ENCODE assay signal across 25 mouse cellular contexts in the genomic region with DNA sequence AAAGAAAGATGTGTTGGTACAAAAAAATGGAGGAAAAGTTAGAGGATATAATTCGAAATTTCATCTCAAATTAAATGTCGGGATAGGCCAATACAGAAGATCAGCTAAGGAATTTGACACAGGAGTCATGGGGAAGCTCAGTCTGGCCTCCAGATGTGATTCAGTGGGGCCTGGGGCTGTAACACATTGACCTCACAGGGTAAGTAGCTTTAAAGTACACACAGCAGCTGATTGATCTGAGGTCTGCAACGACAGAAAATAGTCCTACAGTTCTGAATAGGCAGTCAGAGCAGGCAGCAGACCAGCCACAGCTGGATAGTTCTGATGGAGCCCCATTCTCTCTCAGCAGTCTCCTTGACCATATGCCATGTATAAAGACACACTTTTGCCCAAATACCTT.
A peak's percentile ranks its signal among the peaks of the same experiment; 100 is the strongest.
DNase-seq lines count a peak whose midpoint lies in the region; ATAC-seq and TF ChIP-seq lines count a peak whose summit lies in the region.
"Had no signal": no experiment of that assay in that cellular context is flagged by ENCODE, and none has a peak within 500 bp of the region (broad histone marks: within the 10 kb centered on the region; RNA-seq: fewer than 3 reads in every experiment).

No protein-coding gene starts in this region.

- H3K9me3 ChIP-seq in hindbrain, embryonic 10.5 days, result no peaks in the 10 kb centered on the region
- H3K9me3 ChIP-seq in hindbrain, embryonic 16.5 days (ENCODE audit: control insufficient read depth, low read length), result no peaks in the 10 kb centered on the region
- H3K9me3 ChIP-seq in neural tube, embryonic 11.5 days (ENCODE audit: control insufficient read depth, low read length), result no peaks in the 10 kb centered on the region
- H3K9me3 ChIP-seq: forebrain, embryonic 12.5 days; heart, embryonic 13.5 days; hindbrain, embryonic 13.5 days; intestine, embryonic 15.5 days; limb, embryonic 13.5 days; liver, embryonic 12.5 days had no signal

- WGBS in hindbrain, embryonic 10.5 days, result 44% methylated on average over 3 of the region's 3 CpGs
- WGBS in hindbrain, embryonic 16.5 days, result 54% methylated on average over 3 of the region's 3 CpGs
- WGBS in neural tube, embryonic 11.5 days, result 43% methylated on average over 3 of the region's 3 CpGs
- 66% methylated on average over 3 of the region's 3 CpGs for WGBS in thymus, adult 2 months
- 58% methylated on average over 3 of the region's 3 CpGs for WGBS in cerebellum, adult 2 months

- H3K4me1 ChIP-seq in hindbrain, embryonic 10.5 days (replicated peaks), result no peaks in the 10 kb centered on the region
- no peaks in the 10 kb centered on the region for H3K4me1 ChIP-seq in hindbrain, embryonic 16.5 days (ENCODE audit: control insufficient read depth, insufficient read depth, low read depth, low read length)
- H3K4me1 ChIP-seq in neural tube, embryonic 11.5 days (ENCODE audit: control insufficient read depth, insufficient read depth, low read length), result no peaks in the 10 kb centered on the region
- H3K4me1 ChIP-seq in thymus, adult 2 months (replicated peaks; ENCODE audit: control insufficient read depth, insufficient read depth, low read length), result no peaks in the 10 kb centered on the region
- H3K4me1 ChIP-seq in cerebellum, adult 2 months (ENCODE audit: control insufficient read depth, insufficient read depth, low read length), result no peaks in the 10 kb centered on the region
- H3K4me1 ChIP-seq: forebrain, embryonic 12.5 days; heart, embryonic 13.5 days; hindbrain, embryonic 13.5 days; intestine, embryonic 15.5 days; liver, embryonic 12.5 days had no signal

- DNase-seq in hindbrain, embryonic 10.5 days (ENCODE audit: low spot score), result peak; percentile 55
- DNase-seq in embryo, embryonic 11 days, result peak; percentile 62
- peak; percentile 69 for DNase-seq in forelimb bud, embryonic 11.5 days (ENCODE audit: low read depth, low spot score)
- DNase-seq in neural tube, embryonic 11.5 days (ENCODE audit: low spot score), result peak; percentile 33
- no peak for DNase-seq in thymus, adult 2 months
- DNase-seq in cerebellum, adult 2 months, result no peak
- DNase-seq: adrenal gland, postnatal 25 days; cerebellum, adult 9-11 months; gastrocnemius, postnatal 14 days; heart, adult 18-20 months; heart, postnatal 14 days; kidney, adult 8-10 months; kidney, postnatal 10 days; lung, adult 18-20 months; lung, postnatal 14 days; midbrain, embryonic 14.5 days; thymus, adult 18-20 months had no signal

- H3K36me3 ChIP-seq in hindbrain, embryonic 10.5 days, result no peaks in the 10 kb centered on the region
- no peaks in the 10 kb centered on the region for H3K36me3 ChIP-seq in hindbrain, embryonic 16.5 days (ENCODE audit: control insufficient read depth, insufficient read depth, low read length)
- H3K36me3 ChIP-seq in neural tube, embryonic 11.5 days (ENCODE audit: control insufficient read depth, insufficient read depth, low read length), result no peaks in the 10 kb centered on the region
- no peaks in the 10 kb centered on the region for H3K36me3 ChIP-seq in thymus, adult 2 months (ENCODE audit: control insufficient read depth, insufficient read depth, low read length)
- H3K36me3 ChIP-seq: forebrain, embryonic 12.5 days; heart, embryonic 13.5 days; hindbrain, embryonic 13.5 days; intestine, embryonic 15.5 days; limb, embryonic 13.5 days; liver, embryonic 12.5 days had no signal

- no peaks in the 10 kb centered on the region for H3K27me3 ChIP-seq in hindbrain, embryonic 10.5 days (ENCODE audit: insufficient read depth, poor library complexity, severe bottlenecking)
- H3K27me3 ChIP-seq in hindbrain, embryonic 16.5 days (replicated peaks; ENCODE audit: control insufficient read depth, insufficient read depth, low read length), result no peaks in the 10 kb centered on the region
- H3K27me3 ChIP-seq in neural tube, embryonic 11.5 days (ENCODE audit: control insufficient read depth, insufficient read depth, low read length), result no peaks in the 10 kb centered on the region
- no peaks in the 10 kb centered on the region for H3K27me3 ChIP-seq in thymus, adult 2 months (ENCODE audit: control insufficient read depth, insufficient read depth, low read length)
- H3K27me3 ChIP-seq in cerebellum, adult 2 months (ENCODE audit: control insufficient read depth, insufficient read depth, low read length), result no peaks in the 10 kb centered on the region
- H3K27me3 ChIP-seq: forebrain, embryonic 12.5 days; heart, embryonic 13.5 days; hindbrain, embryonic 13.5 days; intestine, embryonic 15.5 days; limb, embryonic 13.5 days; liver, embryonic 12.5 days had no signal

- H3K27ac ChIP-seq in hindbrain, embryonic 10.5 days, result no peak overlapping the region
- H3K27ac ChIP-seq in hindbrain, embryonic 16.5 days (ENCODE audit: low read depth, low read length), result no peak overlapping the region
- H3K27ac ChIP-seq in neural tube, embryonic 11.5 days (ENCODE audit: low read depth, low read length), result no peak overlapping the region
- no peak overlapping the region for H3K27ac ChIP-seq in thymus, adult 2 months (ENCODE audit: control insufficient read depth, insufficient read depth, low read length)
- H3K27ac ChIP-seq in cerebellum, adult 2 months (ENCODE audit: insufficient read depth, low read length), result no peak overlapping the region
- H3K27ac ChIP-seq: forebrain, embryonic 12.5 days; heart, embryonic 13.5 days; hindbrain, embryonic 13.5 days; intestine, embryonic 15.5 days; limb, embryonic 13.5 days; liver, embryonic 12.5 days had no signal

- no peak overlapping the region for H3K4me2 ChIP-seq in hindbrain, embryonic 16.5 days (ENCODE audit: low read length)
- H3K4me2 ChIP-seq in neural tube, embryonic 11.5 days (ENCODE audit: low read depth), result no peak overlapping the region
- H3K4me2 ChIP-seq: forebrain, embryonic 12.5 days; heart, embryonic 13.5 days; hindbrain, embryonic 13.5 days; intestine, embryonic 15.5 days; limb, embryonic 13.5 days; liver, embryonic 12.5 days had no signal

- TF ChIP-seq CTCF in thymus, adult 2 months (IDR thresholded peaks at IDR 0.05; ENCODE audit: borderline replicate concordance, control insufficient read depth, extremely low read depth, insufficient read depth, low read length, poor library complexity), result no peak
- TF ChIP-seq CTCF in cerebellum, adult 2 months (IDR thresholded peaks at IDR 0.05; ENCODE audit: borderline replicate concordance, insufficient read depth, low read depth, low read length), result no peak

- no peak overlapping the region for H3K9ac ChIP-seq in hindbrain, embryonic 16.5 days (ENCODE audit: low read depth, low read length)
- no peak overlapping the region for H3K9ac ChIP-seq in neural tube, embryonic 11.5 days (ENCODE audit: low read length)
- H3K9ac ChIP-seq: forebrain, embryonic 12.5 days; heart, embryonic 13.5 days; hindbrain, embryonic 13.5 days; intestine, embryonic 15.5 days; limb, embryonic 13.5 days; liver, embryonic 12.5 days had no signal

- no peak overlapping the region for H3K4me3 ChIP-seq in hindbrain, embryonic 10.5 days
- H3K4me3 ChIP-seq in hindbrain, embryonic 16.5 days (ENCODE audit: low read length), result no peak overlapping the region
- H3K4me3 ChIP-seq in neural tube, embryonic 11.5 days (ENCODE audit: low read depth, low read length), result no peak overlapping the region
- no peak overlapping the region for H3K4me3 ChIP-seq in thymus, adult 2 months (ENCODE audit: control insufficient read depth, insufficient read depth, low read length)
- no peak overlapping the region for H3K4me3 ChIP-seq in cerebellum, adult 2 months (replicated peaks; ENCODE audit: insufficient read depth, low read depth, low read length)
- H3K4me3 ChIP-seq: forebrain, embryonic 12.5 days; heart, embryonic 13.5 days; hindbrain, embryonic 13.5 days; intestine, embryonic 15.5 days; limb, embryonic 13.5 days; liver, embryonic 12.5 days had no signal

- ATAC-seq in hindbrain, embryonic 16.5 days, result no peak
- ATAC-seq in neural tube, embryonic 11.5 days (ENCODE audit: insufficient read depth, low FRiP score, low TSS enrichment), result no peak
- ATAC-seq: CD4-positive, CD25-positive, alpha-beta regulatory T cell, adult 4 months; liver, embryonic 12.5 days had no signal

- TF ChIP-seq POLR2A in thymus, adult 2 months (IDR thresholded peaks at IDR 0.05; ENCODE audit: control insufficient read depth, extremely low read depth, insufficient read depth, low read length, poor library complexity), result no peak
- TF ChIP-seq POLR2A in cerebellum, adult 2 months (IDR thresholded peaks at IDR 0.05; ENCODE audit: borderline replicate concordance, insufficient read depth, low read length), result no peak

Comparison
In these comparisons a context has a peak if more than half of its experiments do, and no peak if none do; other contexts are left out.
1. DNase-seq: peak in hindbrain, embryonic 10.5 days (single experiment), embryo, embryonic 11 days (single experiment), forelimb bud, embryonic 11.5 days (single experiment) and neural tube, embryonic 11.5 days (single experiment); none in thymus, adult 2 months (single experiment) and cerebellum, adult 2 months (0 of 2).